Mouse (Mus musculus): Measurements from ENCODE around the gene Timp2.

DNA sequence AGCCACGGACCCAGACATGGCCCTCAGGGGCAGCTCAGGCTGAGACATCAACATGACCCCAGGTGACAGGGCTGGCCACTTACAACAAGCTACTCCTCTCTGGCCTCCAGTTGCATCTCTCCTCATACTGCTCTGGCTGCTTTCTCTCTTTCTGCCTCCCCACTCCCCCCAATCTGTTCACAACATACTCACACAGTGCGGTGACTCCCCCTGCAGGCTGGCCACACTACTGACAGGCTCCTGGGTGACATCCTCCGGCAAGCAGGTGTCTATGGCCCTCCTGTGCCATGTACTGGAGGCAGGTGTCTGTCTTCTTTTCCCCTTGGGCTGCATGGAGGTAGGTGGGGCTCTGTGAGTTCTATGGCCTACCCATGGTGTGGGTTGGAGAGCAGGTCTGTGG, 57.6 kb downstream of the Timp2 start:
- no peak for TF ChIP-seq POLR2A (IDR thresholded peaks at IDR 0.05; ENCODE audit: control insufficient read depth, extremely low read depth, insufficient read depth, low read length, poor library complexity)
- TF ChIP-seq CTCF (IDR thresholded peaks at IDR 0.05; ENCODE audit: borderline replicate concordance, control insufficient read depth, extremely low read depth, insufficient read depth, low read length, poor library complexity), result no peak
